Mouse (Mus musculus): ENCODE data around the gene Klk1b3.
"Not testable (repeated sequence)": the region's sequence is repeated elsewhere in the genome, so short reads cannot be mapped to it uniquely, and the experiment has no call there.

- not testable (repeated sequence) for TF ChIP-seq CTCF (conservative IDR thresholded peaks at IDR 0.05; ENCODE audit: low read length); POU5F1 (IDR thresholded peaks at IDR 0.05; ENCODE audit: borderline replicate concordance, low read length)
Measured at GRCm38 (mm10) chr7:44187936-44188335, 10.1 kb upstream of the Klk1b3 start, which contains the start of gene Klk1b24.
